21 mouse cellular contexts compared by ENCODE assay signal in the genomic region with DNA sequence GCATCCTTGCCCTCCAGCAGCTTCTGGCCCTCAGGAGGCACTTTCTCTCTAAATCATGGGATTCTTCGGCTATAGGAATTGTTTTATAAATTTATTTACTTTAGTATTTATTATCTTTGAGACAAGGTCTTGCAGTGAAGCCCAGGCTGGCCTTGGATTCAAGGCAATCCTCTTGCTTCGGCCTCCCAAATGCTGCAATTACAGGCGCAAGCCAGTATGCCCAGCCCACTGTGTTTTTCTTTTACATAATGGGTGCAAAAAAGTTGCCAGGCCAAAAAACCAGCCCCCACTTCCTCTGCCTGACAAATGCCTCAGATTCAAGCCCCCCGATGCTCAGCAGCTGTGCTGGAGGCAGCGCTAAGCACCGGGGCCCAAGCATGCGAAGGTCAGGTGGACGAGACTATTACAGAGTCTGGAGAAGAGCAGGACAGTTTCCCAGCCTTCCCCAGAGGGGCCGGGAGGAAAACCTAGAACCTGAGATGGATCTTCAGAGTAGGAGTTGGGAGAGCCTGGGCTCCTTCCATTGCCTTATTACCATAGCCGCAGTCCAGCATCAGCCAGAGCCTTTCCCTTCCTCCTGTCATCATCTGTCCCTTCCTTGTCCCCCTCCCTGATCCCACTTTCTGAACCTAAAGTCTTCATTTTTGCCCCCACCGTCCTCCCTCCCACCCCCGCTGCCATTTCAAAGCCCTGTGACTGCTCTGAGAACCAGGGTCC. TPM values are rescaled to one million over a fixed set of nuclear protein-coding genes. Genes with fewer than 3 reads are reported as not detected.
DNase-seq lines count a peak whose midpoint lies in the region; ATAC-seq and TF ChIP-seq lines count a peak whose summit lies in the region.
"Had no signal": no experiment of that assay in that cellular context is flagged by ENCODE, and none has a peak within 500 bp of the region (broad histone marks: within the 10 kb centered on the region; RNA-seq: fewer than 3 reads in every experiment).

No protein-coding gene starts in this region.

- TF ChIP-seq CTCF in hindbrain, postnatal 0 days (IDR thresholded peaks at IDR 0.05; ENCODE audit: low read depth), result no peak
- no peak for TF ChIP-seq CTCF in spleen, adult 2 months (IDR thresholded peaks at IDR 0.05; ENCODE audit: extremely low read depth, insufficient read depth, insufficient read length, insufficient replicate concordance)

- no peaks in the 10 kb centered on the region for H3K4me1 ChIP-seq in forebrain, embryonic 12.5 days
- H3K4me1 ChIP-seq in forebrain, embryonic 11.5 days (replicated peaks; ENCODE audit: control insufficient read depth, insufficient read depth, low read length), result no peaks in the 10 kb centered on the region
- H3K4me1 ChIP-seq in hindbrain, embryonic 14.5 days (replicated peaks; ENCODE audit: control insufficient read depth, insufficient read depth, low read length), result no peaks in the 10 kb centered on the region
- H3K4me1 ChIP-seq in hindbrain, postnatal 0 days (ENCODE audit: insufficient read depth, low read length), result no peaks in the 10 kb centered on the region
- peaks cover 27% of the 10 kb centered on the region for H3K4me1 ChIP-seq in spleen, adult 2 months (ENCODE audit: control insufficient read depth, insufficient read depth, insufficient read length)

- no peaks in the 10 kb centered on the region for H3K27me3 ChIP-seq in forebrain, embryonic 12.5 days
- no peaks in the 10 kb centered on the region for H3K27me3 ChIP-seq in forebrain, embryonic 11.5 days (ENCODE audit: control insufficient read depth, insufficient read depth, low read length)
- H3K27me3 ChIP-seq in hindbrain, embryonic 14.5 days (ENCODE audit: control insufficient read depth, insufficient read depth, low read length), result no peaks in the 10 kb centered on the region
- H3K27me3 ChIP-seq in hindbrain, postnatal 0 days (ENCODE audit: insufficient read depth, low read length), result no peaks in the 10 kb centered on the region
- no peaks in the 10 kb centered on the region for H3K27me3 ChIP-seq in spleen, adult 2 months (ENCODE audit: control insufficient read depth, insufficient read depth, low read length)
- H3K27me3 ChIP-seq: embryonic facial prominence, embryonic 15.5 days; intestine, embryonic 15.5 days; limb, embryonic 13.5 days had no signal

- no peaks in the 10 kb centered on the region for H3K9me3 ChIP-seq in forebrain, embryonic 12.5 days
- H3K9me3 ChIP-seq in forebrain, embryonic 11.5 days (ENCODE audit: control insufficient read depth, low read length), result no peaks in the 10 kb centered on the region
- H3K9me3 ChIP-seq in hindbrain, embryonic 14.5 days (ENCODE audit: control insufficient read depth, low read length), result no peaks in the 10 kb centered on the region
- H3K9me3 ChIP-seq in hindbrain, postnatal 0 days (ENCODE audit: low read length), result no peaks in the 10 kb centered on the region
- H3K9me3 ChIP-seq: embryonic facial prominence, embryonic 15.5 days; intestine, embryonic 15.5 days; limb, embryonic 13.5 days had no signal

- peak overlapping the region; percentile 60; the same call in 1 of the 2 replicates for H3K27ac ChIP-seq in forebrain, embryonic 12.5 days
- no peak overlapping the region for H3K27ac ChIP-seq in forebrain, embryonic 11.5 days (ENCODE audit: low read depth, low read length)
- peak overlapping the region; percentile 11; the same call in 1 of the 2 replicates for H3K27ac ChIP-seq in hindbrain, embryonic 14.5 days
- no peak overlapping the region for H3K27ac ChIP-seq in hindbrain, postnatal 0 days
- H3K27ac ChIP-seq in spleen, adult 2 months (ENCODE audit: insufficient read depth, low read length), result peak overlapping the region; percentile 42
- H3K27ac ChIP-seq: embryonic facial prominence, embryonic 15.5 days; intestine, embryonic 15.5 days; kidney, postnatal 0 days; limb, embryonic 13.5 days had no signal

- no peak overlapping the region for H3K4me3 ChIP-seq in forebrain, embryonic 12.5 days (replicated peaks)
- H3K4me3 ChIP-seq in forebrain, embryonic 11.5 days (ENCODE audit: low read depth, low read length), result no peak overlapping the region
- H3K4me3 ChIP-seq in hindbrain, embryonic 14.5 days (replicated peaks; ENCODE audit: low read length), result no peak overlapping the region
- no peak overlapping the region for H3K4me3 ChIP-seq in hindbrain, postnatal 0 days (ENCODE audit: low read length)
- no peak overlapping the region for H3K4me3 ChIP-seq in spleen, adult 2 months (ENCODE audit: extremely low read depth, insufficient read depth, insufficient read length)
- H3K4me3 ChIP-seq: embryonic facial prominence, embryonic 15.5 days; intestine, embryonic 15.5 days; limb, embryonic 13.5 days had no signal

- no peak overlapping the region for H3K4me2 ChIP-seq in forebrain, embryonic 12.5 days
- H3K4me2 ChIP-seq in forebrain, embryonic 11.5 days (ENCODE audit: low read depth, low read length, severe bottlenecking), result no peak overlapping the region
- H3K4me2 ChIP-seq in hindbrain, embryonic 14.5 days (replicated peaks), result no peak overlapping the region
- no peak overlapping the region for H3K4me2 ChIP-seq in hindbrain, postnatal 0 days (ENCODE audit: low read depth, low read length)
- H3K4me2 ChIP-seq: embryonic facial prominence, embryonic 15.5 days; intestine, embryonic 15.5 days; limb, embryonic 13.5 days had no signal

- peaks cover 53% of the 10 kb centered on the region for H3K36me3 ChIP-seq in forebrain, embryonic 12.5 days (replicated peaks)
- peaks cover 18% of the 10 kb centered on the region for H3K36me3 ChIP-seq in forebrain, embryonic 11.5 days (ENCODE audit: control insufficient read depth, insufficient read depth, low read length)
- peaks cover 52% of the 10 kb centered on the region for H3K36me3 ChIP-seq in hindbrain, embryonic 14.5 days (replicated peaks; ENCODE audit: control insufficient read depth, insufficient read depth)
- H3K36me3 ChIP-seq in hindbrain, postnatal 0 days (ENCODE audit: insufficient read depth, low read length), result peaks cover 48% of the 10 kb centered on the region
- H3K36me3 ChIP-seq in spleen, adult 2 months (ENCODE audit: control insufficient read depth, insufficient read depth, low read length), result peaks cover 34% of the 10 kb centered on the region

- DNase-seq in forebrain, embryonic 11.5 days (ENCODE audit: low spot score), result no peak
- no peak for DNase-seq in hindbrain, embryonic 14.5 days (ENCODE audit: low spot score)
- no peak for DNase-seq in hindbrain, postnatal 0 days (ENCODE audit: low spot score)
- no peak for DNase-seq in spleen, adult 2 months (ENCODE audit: low read depth in 1 of 2, low spot score in 2 of 2)
- DNase-seq in spleen, adult 12 weeks (ENCODE audit: low spot score), result no peak
- DNase-seq in ovary, postnatal 10 days (ENCODE audit: low spot score), result no peak
- no peak for DNase-seq in kidney, adult 11 months
- DNase-seq: cerebellum, adult 9-10 months; layer of hippocampus, adult 9-11 months; right cerebral cortex, adult 18-20 months had no signal

- WGBS in forebrain, embryonic 12.5 days, result 86% methylated on average over 12 of the region's 12 CpGs
- WGBS in forebrain, embryonic 11.5 days, result 88% methylated on average over 12 of the region's 12 CpGs
- 86% methylated on average over 12 of the region's 12 CpGs for WGBS in hindbrain, embryonic 14.5 days
- WGBS in hindbrain, postnatal 0 days, result 83% methylated on average over 12 of the region's 12 CpGs
- WGBS in spleen, adult 2 months, result 80% methylated on average over 12 of the region's 12 CpGs

- ATAC-seq in forebrain, embryonic 12.5 days (ENCODE audit: low FRiP score), result no peak
- no peak for ATAC-seq in forebrain, embryonic 11.5 days (replicated peaks; ENCODE audit: low FRiP score)
- no peak for ATAC-seq in hindbrain, embryonic 14.5 days (ENCODE audit: low FRiP score)
- no peak for ATAC-seq in hindbrain, postnatal 0 days
- ATAC-seq: intestine, embryonic 15.5 days had no signal

- H3K9ac ChIP-seq in forebrain, embryonic 12.5 days, result no peak overlapping the region
- no peak overlapping the region for H3K9ac ChIP-seq in forebrain, embryonic 11.5 days (ENCODE audit: low read length)
- no peak overlapping the region for H3K9ac ChIP-seq in hindbrain, embryonic 14.5 days
- no peak overlapping the region for H3K9ac ChIP-seq in hindbrain, postnatal 0 days (replicated peaks; ENCODE audit: low read length)
- H3K9ac ChIP-seq: embryonic facial prominence, embryonic 15.5 days; intestine, embryonic 15.5 days; limb, embryonic 13.5 days had no signal

- no peak for TF ChIP-seq POLR2A in spleen, adult 2 months (IDR thresholded peaks at IDR 0.05; ENCODE audit: low read depth, low read length)

RNA-seq across cellular contexts. Expression of gene Rxfp4, which starts 4.3 kb away (rescaled TPM):
- polyA plus RNA-seq in forebrain, embryonic 12.5 days (2016; fragmentation: Nextera tagmentation; extraction: Ambion mirVana), result not detected in 2 replicates
- not detected in 2 replicates for polyA plus RNA-seq in forebrain, embryonic 11.5 days (2014; fragmentation: Nextera tagmentation; extraction: Ambion mirVana)
- polyA plus RNA-seq in hindbrain, embryonic 14.5 days (2014; fragmentation: Nextera tagmentation; extraction: Ambion mirVana), result not detected in 2 replicates
- total RNA-seq in hindbrain, postnatal 0 days (2014; rRNA removed), result not detected in 2 replicates
- polyA plus RNA-seq in hindbrain, postnatal 0 days (2015; fragmentation: Nextera tagmentation; extraction: Ambion mirVana), result not detected in 2 replicates
- not detected in 2 replicates for polyA plus RNA-seq in spleen, adult 2 months (2012; rRNA removed)
- total RNA-seq: gastrocnemius, postnatal 4 days; heart, postnatal 14 days; midbrain, postnatal 0 days; neutrophil, adult 5-6 weeks had no signal
- polyA plus RNA-seq: embryonic facial prominence, embryonic 15.5 days; frontal cortex, adult 2 months; intestine, embryonic 15.5 days; kidney, postnatal 0 days; limb, embryonic 13.5 days; liver, embryonic 16.5 days; midbrain, postnatal 0 days had no signal

RNA-seq across cellular contexts. Expression of gene Khdc4, which starts 37.0 kb away (rescaled TPM):
- 117 and 118 TPM in 2 replicates for polyA plus RNA-seq in forebrain, embryonic 12.5 days (2016; fragmentation: Nextera tagmentation; extraction: Ambion mirVana)
- 111 and 116 TPM in 2 replicates for polyA plus RNA-seq in forebrain, embryonic 11.5 days (2014; fragmentation: Nextera tagmentation; extraction: Ambion mirVana)
- 79.3 and 86.7 TPM in 2 replicates for polyA plus RNA-seq in hindbrain, embryonic 14.5 days (2014; fragmentation: Nextera tagmentation; extraction: Ambion mirVana)
- 57.9 and 74.4 TPM in 2 replicates for total RNA-seq in hindbrain, postnatal 0 days (2014; rRNA removed)
- 66.1 and 70.7 TPM in 2 replicates for polyA plus RNA-seq in hindbrain, postnatal 0 days (2015; fragmentation: Nextera tagmentation; extraction: Ambion mirVana)
- polyA plus RNA-seq in spleen, adult 2 months (2012; rRNA removed), result 36.0 and 40.5 TPM in 2 replicates

RNA-seq across cellular contexts. Expression of gene Arhgef2, which starts 42.8 kb away (rescaled TPM):
- polyA plus RNA-seq in forebrain, embryonic 12.5 days (2016; fragmentation: Nextera tagmentation; extraction: Ambion mirVana), result 146 and 147 TPM in 2 replicates
- 118 and 123 TPM in 2 replicates for polyA plus RNA-seq in forebrain, embryonic 11.5 days (2014; fragmentation: Nextera tagmentation; extraction: Ambion mirVana)
- 96.0 and 115 TPM in 2 replicates for polyA plus RNA-seq in hindbrain, embryonic 14.5 days (2014; fragmentation: Nextera tagmentation; extraction: Ambion mirVana)
- 93.4 and 100 TPM in 2 replicates for total RNA-seq in hindbrain, postnatal 0 days (2014; rRNA removed)
- polyA plus RNA-seq in hindbrain, postnatal 0 days (2015; fragmentation: Nextera tagmentation; extraction: Ambion mirVana), result 56.0 and 57.1 TPM in 2 replicates
- 120 and 146 TPM in 2 replicates for polyA plus RNA-seq in spleen, adult 2 months (2012; rRNA removed)

Comparison
In these comparisons a context has a peak if more than half of its experiments do, and no peak if none do; other contexts are left out.
1. H3K27ac ChIP-seq: peak in forebrain, embryonic 12.5 days (single experiment), hindbrain, embryonic 14.5 days (single experiment) and spleen, adult 2 months (single experiment); none in forebrain, embryonic 11.5 days (single experiment) and hindbrain, postnatal 0 days (single experiment).